Mouse (Mus musculus): Measurements from ENCODE around the gene Arid4a.

Gene Arid4a

GRCm38 (mm10) chr12:71015363-71016210 lies at the start of gene Arid4a:
TSS of gene Arid4a (plus strand) at chr12:71015990.
- in situ Hi-C loops (cut with MseI, MboI), result no loop called here

- in situ Hi-C loops (cut with MseI, MboI), result no loop called here
These were observed 48.2 kb upstream of the Arid4a start for GRCm38 (mm10) chr12:70967581-70967980.

GRCm38 (mm10) chr12:70968141-70968790 lies 47.5 kb upstream of the Arid4a start:
- in situ Hi-C loops (cut with MseI, MboI), result no loop called here

- in situ Hi-C loops (cut with MseI, MboI), result no loop called here
These were observed 46.9 kb upstream of the Arid4a start for GRCm38 (mm10) chr12:70968791-70969307.

- in situ Hi-C loops (cut with MseI, MboI), result no loop called here
These were observed 46.2 kb upstream of the Arid4a start for GRCm38 (mm10) chr12:70969485-70970184.

- in situ Hi-C loops (cut with MseI, MboI), result no loop called here
These were observed 42.0 kb upstream of the Arid4a start for GRCm38 (mm10) chr12:70973831-70974230.

GRCm38 (mm10) chr12:70974441-70975266 lies 41.1 kb upstream of the Arid4a start, which contains the start of gene Psma3:
TSS of gene Psma3 (plus strand) at chr12:70974621.
- in situ Hi-C loops (cut with MseI, MboI), result no loop called here

- in situ Hi-C loops (cut with MseI, MboI), result no loop called here
These were observed 40.4 kb upstream of the Arid4a start for GRCm38 (mm10) chr12:70975406-70975805.

GRCm38 (mm10) chr12:70975891-70976290 lies 39.9 kb upstream of the Arid4a start:
- in situ Hi-C loops (cut with MseI, MboI), result no loop called here

GRCm38 (mm10) chr12:70978345-70978744 lies 37.4 kb upstream of the Arid4a start:
- in situ Hi-C loops (cut with MseI, MboI), result no loop called here

GRCm38 (mm10) chr12:70984855-70985550 lies 30.8 kb upstream of the Arid4a start:
- in situ Hi-C loops (cut with MseI, MboI), result no loop called here

GRCm38 (mm10) chr12:70997225-70997624 lies 18.6 kb upstream of the Arid4a start:
- in situ Hi-C loops (cut with MseI, MboI), result no loop called here

GRCm38 (mm10) chr12:70999423-70999903 lies 16.3 kb upstream of the Arid4a start:
- in situ Hi-C loops (cut with MseI, MboI), result no loop called here

GRCm38 (mm10) chr12:71000344-71000743 lies 15.4 kb upstream of the Arid4a start:
- in situ Hi-C loops (cut with MseI, MboI), result no loop called here

- in situ Hi-C loops (cut with MseI, MboI), result no loop called here
These were observed 14.3 kb upstream of the Arid4a start for GRCm38 (mm10) chr12:71001456-71001855.

GRCm38 (mm10) chr12:71003760-71004426 lies 11.9 kb upstream of the Arid4a start:
- in situ Hi-C loops (cut with MseI, MboI), result no loop called here

- in situ Hi-C loops (cut with MseI, MboI), result no loop called here
These were observed 9.6 kb upstream of the Arid4a start for GRCm38 (mm10) chr12:71006141-71006540.

- in situ Hi-C loops (cut with MseI, MboI), result no loop called here
These were observed 8.9 kb upstream of the Arid4a start for GRCm38 (mm10) chr12:71006901-71007300.

GRCm38 (mm10) chr12:71009769-71010168 lies 6.0 kb upstream of the Arid4a start:
- in situ Hi-C loops (cut with MseI, MboI), result no loop called here

- in situ Hi-C loops (cut with MseI, MboI), result no loop called here
These were observed 886 bp upstream of the Arid4a start for GRCm38 (mm10) chr12:71014845-71015362.

Data from mouse trophoblast stem cell (cell line).